Mouse (Mus musculus) embryonic facial prominence, embryonic 15.5 days (tissue): Measurements from ENCODE around the gene Col2a1. TPM values are rescaled to one million over a fixed set of nuclear protein-coding genes. Genes with fewer than 3 reads are reported as not detected.

Source experiments
- ATAC-seq: fragments of 200-750 bp; cut with Nextera tagmentation; 2 replicates; pipeline ENCODE4 v1.8.0; 2017; ENCODE audit warnings: low read depth, moderate TSS enrichment; ENCODE audit not compliant: insufficient number of reproducible peaks, low FRiP score, low TSS enrichment
- H3K27ac ChIP-seq: fragments of 300-500 bp; sonication (generic); replicated peaks from 2 replicates; pipeline ENCODE4 v1.5.1; 2015; ENCODE audit warnings: mild to moderate bottlenecking, inconsistent platforms
- H3K27me3 ChIP-seq: fragments of 300-500 bp; sonication (generic); 2 replicates; pipeline ENCODE4 v1.6.1; 2015; ENCODE audit warnings: inconsistent platforms
- H3K36me3 ChIP-seq: fragments of 300-500 bp; sonication (generic); 2 replicates; pipeline ENCODE4 v1.6.1; 2015; ENCODE audit warnings: mild to moderate bottlenecking, inconsistent platforms
- H3K4me1 ChIP-seq: fragments of 300-500 bp; sonication (generic); 2 replicates; pipeline ENCODE4 v1.6.1; 2015; ENCODE audit warnings: inconsistent platforms
- H3K4me2 ChIP-seq: fragments of 300-500 bp; sonication (generic); replicated peaks from 2 replicates; pipeline ENCODE4 v1.6.1; 2015; ENCODE audit warnings: mild to moderate bottlenecking, inconsistent platforms
- H3K4me3 ChIP-seq: fragments of 300-500 bp; sonication (generic); replicated peaks from 2 replicates; pipeline ENCODE4 v1.5.1; 2015; ENCODE audit warnings: mild to moderate bottlenecking, inconsistent platforms
- H3K9ac ChIP-seq: fragments of 300-500 bp; sonication (generic); 2 replicates; pipeline ENCODE4 v1.6.1; 2015; ENCODE audit warnings: inconsistent platforms
- H3K9me3 ChIP-seq: fragments of 300-500 bp; sonication (generic); replicated peaks from 2 replicates; pipeline ENCODE4 v1.6.1; 2016; ENCODE audit warnings: inconsistent platforms
- WGBS: fragments of 180-500 bp; shearing (Covaris S2); methylation state at CpG from one replicate; pipeline ENCODE4 v1.1.7; 2015; 5-methylcytosine and 5-hydroxymethylcytosine counted together
- polyA plus RNA-seq: library from polyadenylated mRNA; unstranded; fragments of >200 nt; fragmentation: Nextera tagmentation; extraction: Ambion mirVana; gene quantifications from 2 replicates; pipeline ENCODE4 v1.2.1, GENCODE M21; 2015

Gene Col2a1
- polyA plus RNA-seq, 1 experiment from 2014 or later: 386 TPM

DNA sequence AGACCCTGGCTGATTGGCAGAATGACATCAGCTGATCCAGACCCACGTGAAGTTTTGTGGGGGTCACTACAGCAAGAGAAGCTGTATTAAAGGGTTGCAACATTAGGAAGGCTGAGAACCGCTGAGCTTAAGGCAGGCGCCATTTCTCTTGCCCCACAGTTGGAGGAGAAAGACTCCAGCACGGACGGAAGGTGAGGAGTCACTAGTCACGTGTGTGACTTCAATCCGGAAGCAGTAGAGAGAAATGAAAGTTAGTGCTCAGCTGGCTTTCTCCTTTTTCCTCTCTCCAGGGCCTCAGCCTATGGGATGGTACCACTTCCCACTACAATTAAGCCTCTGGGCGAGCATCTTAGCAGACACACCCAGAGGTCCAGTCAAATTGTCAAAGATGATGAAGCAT is 62.0 kb downstream of the Col2a1 start:
- no peaks in the 10 kb centered on the region for H3K27me3 ChIP-seq
- H3K9me3 ChIP-seq: no peaks in the 10 kb centered on the region
- no peak overlapping the region for H3K4me2 ChIP-seq
- H3K27ac ChIP-seq: no peak overlapping the region
- no peak for ATAC-seq
- H3K4me3 ChIP-seq: no peak overlapping the region
- peaks cover 6% of the 10 kb centered on the region; the same call in 1 of the 2 replicates for H3K4me1 ChIP-seq
- H3K36me3 ChIP-seq: no peaks in the 10 kb centered on the region
- no peak overlapping the region for H3K9ac ChIP-seq
- 79% methylated on average over 8 of the region's 8 CpGs for WGBS

DNA sequence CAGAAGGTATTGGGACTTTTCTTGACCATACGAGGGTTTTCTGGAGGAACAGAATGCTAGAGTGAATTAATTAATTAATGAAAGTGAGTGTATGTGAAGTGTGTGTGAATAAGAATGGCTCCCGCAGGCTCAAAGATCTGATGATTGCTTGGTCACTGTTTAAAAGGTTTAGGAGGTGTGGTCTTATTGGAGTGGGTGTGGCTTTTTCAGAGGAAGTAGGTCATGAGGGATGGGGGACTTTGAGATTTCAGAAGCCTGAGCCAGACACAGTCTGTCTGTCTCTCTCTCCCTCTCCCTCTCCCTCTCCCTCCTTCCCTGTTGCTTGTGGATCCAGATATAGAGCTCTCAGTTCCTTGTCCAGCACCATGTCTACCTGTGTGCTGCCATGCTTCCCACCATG is 63.2 kb downstream of the Col2a1 start:
- Histone ChIP-seq H3K27me3 (no peaks in the 10 kb centered on the region), H3K9me3 (no peaks in the 10 kb centered on the region), H3K4me1 (peaks cover 6% of the 10 kb centered on the region; the same call in 1 of the 2 replicates), H3K4me2 (no peak overlapping the region), H3K27ac (no peak overlapping the region), H3K9ac (no peak overlapping the region), H3K4me3 (no peak overlapping the region), H3K36me3 (no peaks in the 10 kb centered on the region)
- no peak for ATAC-seq
- WGBS: 89% methylated on average over 2 of the region's 2 CpGs

- H3K4me3 ChIP-seq: no peak overlapping the region
- peaks cover 6% of the 10 kb centered on the region; the same call in 1 of the 2 replicates for H3K4me1 ChIP-seq
- no peak overlapping the region for H3K27ac ChIP-seq
- H3K9me3 ChIP-seq: no peaks in the 10 kb centered on the region
- H3K4me2 ChIP-seq: no peak overlapping the region
- WGBS: 82% methylated on average over 2 of the region's 2 CpGs
- H3K9ac ChIP-seq: no peak overlapping the region
- no peak for ATAC-seq
- H3K27me3 ChIP-seq: no peaks in the 10 kb centered on the region
- no peaks in the 10 kb centered on the region for H3K36me3 ChIP-seq
These were observed 64.4 kb downstream of the Col2a1 start for GRCm38 (mm10) chr15:97940088-97940487.

- H3K4me3 ChIP-seq: no peak overlapping the region
- H3K27ac ChIP-seq: no peak overlapping the region
- WGBS: 48% methylated on average over 6 of the region's 6 CpGs
- no peaks in the 10 kb centered on the region for H3K27me3 ChIP-seq
- peak; percentile 72 for ATAC-seq
- H3K9me3 ChIP-seq: no peaks in the 10 kb centered on the region
- peaks cover 6% of the 10 kb centered on the region; the same call in 1 of the 2 replicates for H3K4me1 ChIP-seq
- H3K36me3 ChIP-seq: no peaks in the 10 kb centered on the region
- H3K9ac ChIP-seq: no peak overlapping the region
- no peak overlapping the region for H3K4me2 ChIP-seq
These were observed 65.9 kb downstream of the Col2a1 start for GRCm38 (mm10) chr15:97938580-97938979.

DNA sequence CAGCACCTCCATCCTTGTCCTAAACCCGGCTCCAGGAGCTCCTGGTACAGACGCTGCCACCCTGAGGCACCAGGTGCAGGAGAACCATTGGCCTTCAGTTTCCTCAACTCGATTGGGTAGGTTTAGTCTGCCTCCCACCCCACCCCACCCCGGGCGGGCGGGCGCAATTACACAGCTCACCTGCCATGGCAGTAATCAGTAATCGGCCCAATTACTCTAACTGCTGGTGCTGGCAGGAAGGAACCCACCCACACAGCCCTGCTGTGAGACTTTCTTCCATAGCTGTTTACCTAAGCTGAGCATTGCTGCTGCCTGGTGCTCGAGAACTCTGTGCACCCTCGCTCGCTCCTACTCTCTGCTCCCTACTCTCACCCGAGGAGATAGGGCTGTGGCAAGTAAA is 72.1 kb downstream of the Col2a1 start:
- Histone ChIP-seq H3K4me1 (no peaks in the 10 kb centered on the region), H3K27me3 (no peaks in the 10 kb centered on the region), H3K36me3 (no peaks in the 10 kb centered on the region), H3K4me3 (no peak overlapping the region), H3K9ac (no peak overlapping the region), H3K4me2 (no peak overlapping the region), H3K9me3 (no peaks in the 10 kb centered on the region), H3K27ac (no peak overlapping the region)
- 77% methylated on average over 12 of the region's 12 CpGs for WGBS
- ATAC-seq: no peak

DNA sequence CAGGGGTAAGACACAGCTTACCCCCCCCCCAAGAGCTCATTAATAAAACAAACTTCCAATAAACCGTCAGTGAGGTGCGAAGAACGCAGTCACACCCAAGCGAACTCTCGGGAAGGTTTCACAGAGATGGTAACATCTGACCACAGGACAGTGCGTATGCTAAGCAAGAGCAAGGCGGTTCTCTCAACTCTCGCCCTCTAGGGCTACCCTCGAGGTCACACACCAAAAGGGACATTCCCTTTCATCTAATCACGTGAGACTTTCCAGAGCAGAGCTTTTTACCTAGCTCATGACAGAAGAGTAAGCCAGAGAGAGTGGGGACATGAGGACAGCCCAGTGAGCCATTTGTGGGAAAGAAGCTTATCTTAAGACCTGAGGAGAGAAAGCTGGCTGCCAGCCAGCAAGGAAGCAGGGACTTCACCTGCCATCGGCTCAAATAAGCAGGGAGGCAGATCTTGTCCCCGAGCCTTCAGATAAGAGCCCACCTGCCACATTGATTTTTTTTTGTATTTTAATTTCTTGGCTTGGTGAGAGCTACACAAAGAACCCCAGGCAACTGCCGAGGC is 75.2 kb downstream of the Col2a1 start:
- Histone ChIP-seq H3K27ac (no peak overlapping the region), H3K9me3 (no peaks in the 10 kb centered on the region), H3K4me2 (no peak overlapping the region), H3K36me3 (no peaks in the 10 kb centered on the region), H3K9ac (no peak overlapping the region), H3K27me3 (no peaks in the 10 kb centered on the region), H3K4me3 (no peak overlapping the region), H3K4me1 (no peaks in the 10 kb centered on the region)
- ATAC-seq: no peak
- 66% methylated on average over 13 of the region's 13 CpGs for WGBS

DNA sequence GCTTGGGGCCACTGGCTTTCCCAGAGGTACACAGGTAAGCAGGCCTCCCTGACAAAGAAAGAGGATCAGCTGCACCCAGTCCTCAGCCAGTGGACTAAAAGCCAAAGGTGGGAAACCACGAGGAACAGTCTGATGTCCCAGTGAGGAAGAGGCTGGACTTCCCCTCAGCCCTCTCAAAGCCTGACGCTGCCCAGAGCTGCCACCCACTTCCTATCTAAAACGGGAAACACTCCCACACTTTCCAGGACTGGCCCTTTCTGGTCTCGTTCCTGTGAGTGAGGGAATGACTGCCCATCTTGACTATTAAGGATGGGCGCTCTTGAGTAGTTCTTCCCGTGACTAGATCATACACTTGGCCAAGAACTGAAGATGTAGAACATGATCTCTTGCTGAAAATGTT is 76.7 kb downstream of the Col2a1 start:
- H3K36me3 ChIP-seq: no peaks in the 10 kb centered on the region
- H3K4me3 ChIP-seq: no peak overlapping the region
- no peaks in the 10 kb centered on the region for H3K9me3 ChIP-seq
- WGBS: 63% methylated on average over 6 of the region's 6 CpGs
- ATAC-seq: no peak
- no peak overlapping the region for H3K27ac ChIP-seq
- H3K4me1 ChIP-seq: no peaks in the 10 kb centered on the region
- H3K27me3 ChIP-seq: no peaks in the 10 kb centered on the region
- no peak overlapping the region for H3K4me2 ChIP-seq
- no peak overlapping the region for H3K9ac ChIP-seq

DNA sequence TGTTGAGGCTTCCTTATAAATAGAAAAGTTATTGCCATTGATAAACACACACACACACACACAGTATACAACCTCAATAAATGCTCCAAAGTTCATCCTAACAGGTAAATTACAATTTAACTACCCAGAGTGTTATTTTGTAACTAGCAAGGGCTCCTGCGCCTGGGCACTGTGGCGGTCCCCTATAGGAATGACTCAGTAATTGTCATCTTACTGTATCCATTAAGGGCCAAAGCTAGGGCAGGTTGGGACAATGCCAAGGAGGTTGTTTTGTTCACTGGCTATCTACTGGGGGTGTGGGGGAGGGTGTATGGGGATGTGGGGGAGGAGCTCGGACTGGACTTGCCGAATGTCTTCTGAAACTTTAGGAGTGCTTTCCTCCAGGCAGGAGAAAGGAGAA is 77.5 kb downstream of the Col2a1 start:
- H3K4me1 ChIP-seq: no peaks in the 10 kb centered on the region
- H3K27me3 ChIP-seq: no peaks in the 10 kb centered on the region
- ATAC-seq: no peak
- no peak overlapping the region for H3K9ac ChIP-seq
- H3K4me3 ChIP-seq: no peak overlapping the region
- WGBS: 57% methylated on average over 4 of the region's 4 CpGs
- H3K27ac ChIP-seq: no peak overlapping the region
- no peak overlapping the region for H3K4me2 ChIP-seq
- H3K36me3 ChIP-seq: no peaks in the 10 kb centered on the region
- H3K9me3 ChIP-seq: no peaks in the 10 kb centered on the region

Other genes with a start within 250 kb of the Col2a1 start
- gene Rapgef3, start 236.7 kb downstream of the Col2a1 start, polyA plus RNA-seq: 11.8 and 12.9 TPM in 2 replicates
- gene Slc48a1, start 226.2 kb downstream of the Col2a1 start, polyA plus RNA-seq: 51.2 and 52.7 TPM in 2 replicates
- 37.6 and 37.9 TPM in 2 replicates for gene Hdac7, start 160.2 kb downstream of the Col2a1 start, polyA plus RNA-seq
- gene Vdr, start 94.1 kb downstream of the Col2a1 start, polyA plus RNA-seq: 8.1 and 10.1 TPM in 2 replicates
- gene Tmem106c, start 40.5 kb downstream of the Col2a1 start, polyA plus RNA-seq: 52.6 and 60.8 TPM in 2 replicates
- gene Pfkm, start 87.9 kb upstream of the Col2a1 start, polyA plus RNA-seq: 49.2 and 49.9 TPM in 2 replicates
- 27.8 and 28.1 TPM in 2 replicates for gene Senp1, start 89.0 kb upstream of the Col2a1 start, polyA plus RNA-seq
- 47.8 and 48.5 TPM in 2 replicates for gene Asb8, start 160.9 kb upstream of the Col2a1 start, polyA plus RNA-seq
- gene Ccdc184, start 162.5 kb upstream of the Col2a1 start, polyA plus RNA-seq: 2.1 and 2.9 TPM in 2 replicates
- not detected in 2 replicates for gene Olfr288, start 190.8 kb upstream of the Col2a1 start, polyA plus RNA-seq
- not detected in 2 replicates for gene Gm44579, start 216.3 kb upstream of the Col2a1 start, polyA plus RNA-seq
- not detected in 2 replicates for gene Olfr287, start 216.4 kb upstream of the Col2a1 start, polyA plus RNA-seq
- gene Olfr286, start 229.8 kb upstream of the Col2a1 start, polyA plus RNA-seq: 0.09 TPM in 1 of 2 replicates, not detected in the other